Mouse (Mus musculus) naive thymus-derived CD4-positive, alpha-beta T cell, adult 2 months (primary cell): ENCODE measurements around the gene Kdm4a.

ENCODE experiments used
- DNase-seq: peaks from one replicate; pipeline ENCODE4 v3.0.0-alpha.2; 2011; ENCODE audit warnings: low read depth

Kdm4a gene

GRCm38 (mm10) chr4:118115132-118115531 lies 64.7 kb downstream of the Kdm4a start:
- DNase-seq, result no peak

- DNase-seq, result no peak
Observed at GRCm38 (mm10) chr4:118112601-118113000, 67.2 kb downstream of the Kdm4a start.

GRCm38 (mm10) chr4:118109649-118110048 lies 70.2 kb downstream of the Kdm4a start:
- no peak for DNase-seq

- no peak for DNase-seq
Observed at GRCm38 (mm10) chr4:118108779-118109178, 71.1 kb downstream of the Kdm4a start.

- no peak for DNase-seq
Observed at GRCm38 (mm10) chr4:118105256-118106053, 74.4 kb downstream of the Kdm4a start.

GRCm38 (mm10) chr4:118103280-118103830 lies 76.5 kb downstream of the Kdm4a start:
- no peak for DNase-seq

GRCm38 (mm10) chr4:118101497-118101896 lies 78.3 kb downstream of the Kdm4a start:
- no peak for DNase-seq

- no peak for DNase-seq
Observed at GRCm38 (mm10) chr4:118099637-118100364, 80.0 kb downstream of the Kdm4a start.

GRCm38 (mm10) chr4:118098571-118098970 lies 81.3 kb downstream of the Kdm4a start:
- no peak for DNase-seq

- DNase-seq, result no peak
Observed at GRCm38 (mm10) chr4:118096069-118096468, 83.8 kb downstream of the Kdm4a start.

GRCm38 (mm10) chr4:118092784-118093457 lies 86.9 kb downstream of the Kdm4a start:
- no peak for DNase-seq

GRCm38 (mm10) chr4:118090449-118090848 lies 89.4 kb downstream of the Kdm4a start:
- no peak for DNase-seq

GRCm38 (mm10) chr4:118089939-118090338 lies 89.9 kb downstream of the Kdm4a start:
- DNase-seq, result peak; percentile 30

- no peak for DNase-seq
Observed at GRCm38 (mm10) chr4:118088771-118089170, 91.1 kb downstream of the Kdm4a start.
